Mouse (Mus musculus): Measurements from ENCODE around the gene H2al1b.
"Not testable (repeated sequence)": the region's sequence is repeated elsewhere in the genome, so short reads cannot be mapped to it uniquely, and the experiment has no call there.

Gene H2al1b

GRCm38 (mm10) chrX:11302132-11302531, at the start of gene H2al1b:
Gene H2al1b (plus strand): TSS chrX:11302432.
- not testable (repeated sequence) for DNase-seq

GRCm38 (mm10) chrX:11254062-11254461, 48.2 kb upstream of the H2al1b start:
- no peak for DNase-seq

- DNase-seq = no peak
Measured at GRCm38 (mm10) chrX:11254521-11255207, 47.6 kb upstream of the H2al1b start.

GRCm38 (mm10) chrX:11255564-11256360, 46.5 kb upstream of the H2al1b start:
- no peak for DNase-seq

GRCm38 (mm10) chrX:11264918-11265317, 37.3 kb upstream of the H2al1b start:
- DNase-seq = no peak

GRCm38 (mm10) chrX:11267791-11268190, 34.4 kb upstream of the H2al1b start:
- no peak for DNase-seq

GRCm38 (mm10) chrX:11269074-11269473, 33.2 kb upstream of the H2al1b start:
- peak; percentile 4 to 8 for DNase-seq

GRCm38 (mm10) chrX:11273190-11273589, 29.0 kb upstream of the H2al1b start:
- DNase-seq = no peak

GRCm38 (mm10) chrX:11277083-11277482, 25.1 kb upstream of the H2al1b start:
- DNase-seq = no peak

- no peak for DNase-seq
Measured at GRCm38 (mm10) chrX:11280741-11281140, 21.5 kb upstream of the H2al1b start.

GRCm38 (mm10) chrX:11288306-11288882, 13.8 kb upstream of the H2al1b start:
- no peak for DNase-seq

GRCm38 (mm10) chrX:11289244-11289643, 13.0 kb upstream of the H2al1b start:
- DNase-seq = no peak

GRCm38 (mm10) chrX:11298957-11299356, 3.3 kb upstream of the H2al1b start, which contains the start of gene H2al1a:
Gene H2al1a (plus strand): TSS chrX:11299257.
- not testable (repeated sequence) for DNase-seq

- not testable (repeated sequence) for DNase-seq
Measured at GRCm38 (mm10) chrX:11305355-11305754, 3.1 kb downstream of the H2al1b start, which contains the start of gene H2al1c. Gene H2al1c (plus strand): TSS chrX:11305655.

GRCm38 (mm10) chrX:11308524-11308923, 6.3 kb downstream of the H2al1b start, which contains the start of gene H2al1d:
Gene H2al1d (plus strand): TSS chrX:11308824.
- DNase-seq = not testable (repeated sequence)

GRCm38 (mm10) chrX:11311634-11312033, 9.4 kb downstream of the H2al1b start, which contains the start of gene H2al1e:
Gene H2al1e (plus strand): TSS chrX:11311934.
- DNase-seq = not testable (repeated sequence)

- DNase-seq = not testable (repeated sequence)
Measured at GRCm38 (mm10) chrX:11314858-11315257, 12.6 kb downstream of the H2al1b start, which contains the start of gene H2al1f. Gene H2al1f (plus strand): TSS chrX:11315158.

GRCm38 (mm10) chrX:11317956-11318355, 15.7 kb downstream of the H2al1b start, which contains the start of gene H2al1g:
Gene H2al1g (plus strand): TSS chrX:11318256.
- not testable (repeated sequence) for DNase-seq

GRCm38 (mm10) chrX:11321192-11321591, 19.0 kb downstream of the H2al1b start, which contains the start of gene H2al1h:
Gene H2al1h (plus strand): TSS chrX:11321492.
- DNase-seq = not testable (repeated sequence)

GRCm38 (mm10) chrX:11324359-11324758, 22.1 kb downstream of the H2al1b start, which contains the start of gene H2al1i:
Gene H2al1i (plus strand): TSS chrX:11324659.
- DNase-seq = not testable (repeated sequence)

- not testable (repeated sequence) for DNase-seq
Measured at GRCm38 (mm10) chrX:11327522-11327921, 25.3 kb downstream of the H2al1b start, which contains the start of gene H2al1j. Gene H2al1j (plus strand): TSS chrX:11327822.

- peak; percentile 24 to 25 for DNase-seq
Measured at GRCm38 (mm10) chrX:11345762-11346161, 43.5 kb downstream of the H2al1b start.

GRCm38 (mm10) chrX:11346756-11347155, 44.5 kb downstream of the H2al1b start:
- DNase-seq = peak; percentile 18 to 58

All from cerebellum, adult 18-20 months (tissue).